Mouse (Mus musculus) kidney, embryonic 16.5 days (tissue): ENCODE results near the gene Pfn4. TPM values are rescaled to one million over a fixed set of nuclear protein-coding genes. Genes with fewer than 3 reads are reported as not detected.

Source experiments
- ATAC-seq: fragments of 200-750 bp; cut with Nextera tagmentation; 2 replicates; pipeline ENCODE4 v1.8.0; 2017; ENCODE audit warnings: moderate TSS enrichment; ENCODE audit not compliant: low FRiP score, low TSS enrichment
- H3K27ac ChIP-seq: fragments of 300-500 bp; sonication (generic); 2 replicates; pipeline ENCODE4 v1.5.1; 2014; ENCODE audit warnings: low read length
- H3K27me3 ChIP-seq: fragments of 300-500 bp; sonication (generic); 2 replicates; pipeline ENCODE4 v1.6.1; 2014; ENCODE audit warnings: low read length, control low read depth, mixed read lengths; ENCODE audit not compliant: insufficient read depth
- H3K36me3 ChIP-seq: fragments of 300-500 bp; sonication (generic); 2 replicates; pipeline ENCODE4 v1.6.1; 2014; ENCODE audit warnings: low read length, control low read depth, mixed read lengths; ENCODE audit not compliant: insufficient read depth
- H3K4me1 ChIP-seq: fragments of 300-500 bp; sonication (generic); 2 replicates; pipeline ENCODE4 v1.6.1; 2014; ENCODE audit warnings: low read length, control low read depth, mixed read lengths; ENCODE audit not compliant: insufficient read depth
- H3K4me2 ChIP-seq: fragments of 300-500 bp; sonication (generic); replicated peaks from 2 replicates; pipeline ENCODE4 v1.6.1; 2014; ENCODE audit warnings: low read depth, low read length
- H3K4me3 ChIP-seq: fragments of 300-500 bp; sonication (generic); 2 replicates; pipeline ENCODE4 v1.5.1; 2014; ENCODE audit warnings: mild to moderate bottlenecking, low read length
- H3K9ac ChIP-seq: fragments of 300-500 bp; sonication (generic); replicated peaks from 2 replicates; pipeline ENCODE4 v1.6.1; 2014; ENCODE audit warnings: low read length
- H3K9me3 ChIP-seq: fragments of 300-500 bp; sonication (generic); 2 replicates; pipeline ENCODE4 v1.6.1; 2016; ENCODE audit warnings: low read length, control low read depth
- WGBS: fragments of 180-500 bp; shearing (Covaris S2); extraction: QIAGEN DNeasy Blood & Tissue Kit; methylation state at CpG from one replicate; pipeline ENCODE4 v1.1.7; 2014; 5-methylcytosine and 5-hydroxymethylcytosine counted together
- polyA plus RNA-seq: library from polyadenylated mRNA; unstranded; fragments of >200 nt; fragmentation: Nextera tagmentation; extraction: Ambion mirVana; gene quantifications from 2 replicates; pipeline ENCODE4 v1.2.1, GENCODE M21; 2015

The Pfn4 gene
- polyA plus RNA-seq, 1 experiment from 2014 or later, result 2.8 TPM

- no peaks in the 10 kb centered on the region for H3K27me3 ChIP-seq
- WGBS, result 83% methylated on average over 3 of the region's 3 CpGs
- no peaks in the 10 kb centered on the region for H3K4me1 ChIP-seq
- no peak overlapping the region for H3K9ac ChIP-seq
- no peak overlapping the region for H3K4me2 ChIP-seq
- no peak for ATAC-seq
- H3K27ac ChIP-seq, result no peak overlapping the region
- no peak overlapping the region for H3K4me3 ChIP-seq
- H3K36me3 ChIP-seq, result peaks cover 15% of the 10 kb centered on the region; the same call in 1 of the 2 replicates
- H3K9me3 ChIP-seq, result no peaks in the 10 kb centered on the region
These were observed 58.4 kb downstream of the Pfn4 start for GRCm38 (mm10) chr12:4827256-4827655.

Other genes starting within 250 kb of the Pfn4 start
- gene Itsn2, start 176.4 kb upstream of the Pfn4 start, polyA plus RNA-seq, result 33.3 and 37.2 TPM in 2 replicates
- not detected in 2 replicates for gene Gm3625, start 176.1 kb upstream of the Pfn4 start, polyA plus RNA-seq
- 0.47 and 0.58 TPM in 2 replicates for gene Fam228a, start 30.6 kb upstream of the Pfn4 start, polyA plus RNA-seq
- 1.9 and 4.1 TPM in 2 replicates for gene Fam228b, start 245 bp downstream of the Pfn4 start, polyA plus RNA-seq
- 162 and 190 TPM in 2 replicates for gene Sf3b6, start 48.5 kb downstream of the Pfn4 start, polyA plus RNA-seq
- gene Fkbp1b, start 72.6 kb downstream of the Pfn4 start, polyA plus RNA-seq, result 7.4 and 9.5 TPM in 2 replicates
- gene Wdcp, start 74.3 kb downstream of the Pfn4 start, polyA plus RNA-seq, result 15.3 and 16.9 TPM in 2 replicates
- gene Mfsd2b, start 105.3 kb downstream of the Pfn4 start, polyA plus RNA-seq, result 0.97 and 1.0 TPM in 2 replicates
- 26.3 and 28.8 TPM in 2 replicates for gene Ubxn2a, start 138.7 kb downstream of the Pfn4 start, polyA plus RNA-seq
- gene Atad2b, start 148.3 kb downstream of the Pfn4 start, polyA plus RNA-seq, result 6.3 and 9.2 TPM in 2 replicates